8 mouse cellular contexts compared by ENCODE assay signal in the genomic region with DNA sequence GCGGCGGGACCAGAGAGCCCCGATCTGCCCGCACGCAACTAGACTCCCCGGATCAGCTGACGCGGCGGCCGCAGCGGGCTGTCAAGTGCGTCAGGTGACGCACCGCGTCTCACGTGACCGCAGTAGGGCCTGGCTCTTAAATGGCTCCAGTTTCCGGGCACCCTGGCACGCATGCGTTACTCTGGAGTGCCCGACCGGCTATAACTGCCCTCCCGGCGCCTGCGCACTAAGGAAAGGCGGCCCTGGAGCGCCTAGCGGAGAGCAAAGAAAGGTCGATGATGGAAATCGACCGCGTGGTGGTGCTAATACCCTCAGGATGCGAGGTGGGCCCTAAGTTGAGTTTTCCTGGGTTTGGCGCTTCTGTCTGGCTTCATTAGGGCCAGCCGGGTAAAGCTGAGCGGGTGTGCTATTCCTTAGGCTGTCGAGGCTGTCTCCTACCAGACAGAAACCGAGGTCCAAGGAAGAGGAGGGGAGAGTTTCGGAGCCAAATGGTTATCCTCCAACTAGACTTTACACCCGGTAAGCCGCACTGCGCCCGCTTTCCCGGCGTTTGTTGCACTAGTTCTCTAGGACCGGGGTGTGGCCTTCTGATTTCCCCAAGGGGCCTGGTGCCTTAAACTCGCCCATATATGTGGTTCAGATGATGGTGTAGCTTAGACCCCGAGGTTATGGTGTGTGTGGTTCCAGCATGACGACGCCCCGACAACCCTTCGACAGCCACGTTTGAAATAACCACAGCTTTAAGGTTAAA. TPM values are rescaled to one million over a fixed set of nuclear protein-coding genes. Genes with fewer than 3 reads are reported as not detected.
DNase-seq lines count a peak whose midpoint lies in the region; ATAC-seq lines count a peak whose summit lies in the region.

A gene (minus strand): TSS at position 96 of the 751 bp plus-strand sequence.

- ATAC-seq in CD4-positive, CD25-positive, alpha-beta regulatory T cell, adult 4 months = peak; percentile 92
- ATAC-seq in heart, embryonic 14.5 days (ENCODE audit: insufficient number of reproducible peaks, insufficient read depth, low FRiP score, low read depth) = peak; percentile 98
- ATAC-seq in liver, embryonic 13.5 days (ENCODE audit: low read depth) = peak; percentile 99
- ATAC-seq in stomach, embryonic 16.5 days (ENCODE audit: insufficient read depth, low FRiP score) = peak; percentile 98

- no peaks in the 10 kb centered on the region for H3K9me3 ChIP-seq in heart, embryonic 14.5 days (ENCODE audit: control insufficient read depth, low read length)
- no peaks in the 10 kb centered on the region for H3K9me3 ChIP-seq in liver, embryonic 13.5 days (replicated peaks)
- no peaks in the 10 kb centered on the region for H3K9me3 ChIP-seq in stomach, embryonic 16.5 days (replicated peaks; ENCODE audit: control insufficient read depth, low read length)

- H3K4me1 ChIP-seq in heart, embryonic 14.5 days (ENCODE audit: control insufficient read depth in 2 of 2, insufficient read depth in 2 of 2, low read length in 2 of 2) = peaks cover 13 to 21% of the 10 kb centered on the region in 2 experiments; a peak in 3 of 4 replicates
- H3K4me1 ChIP-seq in liver, embryonic 13.5 days (replicated peaks) = peaks cover 50% of the 10 kb centered on the region
- H3K4me1 ChIP-seq in stomach, embryonic 16.5 days (ENCODE audit: control insufficient read depth, insufficient read depth, low read length) = peaks cover 15% of the 10 kb centered on the region

- peak within 1 kb of the TSS; percentile 90 to 96 for H3K4me3 ChIP-seq in heart, embryonic 14.5 days (ENCODE audit: control insufficient read depth in 1 of 2, insufficient read depth in 1 of 2, low read depth in 1 of 2, low read length in 2 of 2)
- H3K4me3 ChIP-seq in liver, embryonic 13.5 days (replicated peaks) = peak within 1 kb of the TSS; percentile 90
- H3K4me3 ChIP-seq in stomach, embryonic 16.5 days (replicated peaks; ENCODE audit: low read length) = peak within 1 kb of the TSS; percentile 80

- 3% methylated on average over 51 of the region's 53 CpGs for WGBS in heart, embryonic 14.5 days
- 3% methylated on average over 52 of the region's 53 CpGs for WGBS in liver, embryonic 13.5 days (ENCODE audit: insufficient replicate concordance)
- WGBS in stomach, embryonic 16.5 days = 2% methylated on average over 53 of the region's 53 CpGs

- H3K27me3 ChIP-seq in heart, embryonic 14.5 days (ENCODE audit: control insufficient read depth, insufficient read depth, low read length) = no peaks in the 10 kb centered on the region
- no peaks in the 10 kb centered on the region for H3K27me3 ChIP-seq in liver, embryonic 13.5 days
- no peaks in the 10 kb centered on the region for H3K27me3 ChIP-seq in stomach, embryonic 16.5 days (ENCODE audit: control insufficient read depth, insufficient read depth, low read length)

- peaks cover 12% of the 10 kb centered on the region for H3K36me3 ChIP-seq in heart, embryonic 14.5 days (ENCODE audit: control insufficient read depth, insufficient read depth, low read length)
- 0 out of 2 replicates have a peak, but pooled peaks cover 4% of the 10 kb centered on the region for H3K36me3 ChIP-seq in liver, embryonic 13.5 days
- no peaks in the 10 kb centered on the region for H3K36me3 ChIP-seq in stomach, embryonic 16.5 days (ENCODE audit: control insufficient read depth, insufficient read depth, low read length)

- peak; percentile 99 for DNase-seq in c-Kit-negative CD71-positive TER-119-positive erythroid progenitor cells, embryonic 14.5 days (ENCODE audit: low read depth, low spot score)
- DNase-seq in fibroblast of lung, adult 2 months (ENCODE audit: low read depth) = peak; percentile 99
- DNase-seq in kidney, postnatal 14 days = peak; percentile 100
- DNase-seq in liver, embryonic 13.5 days = peak; percentile 99
- peak; percentile 99 for DNase-seq in neural tube, embryonic 10.5 days (ENCODE audit: extremely low spot score, low spot score)

- H3K4me2 ChIP-seq in heart, embryonic 14.5 days (ENCODE audit: low read length) = peak within 1 kb of the TSS; percentile 89
- H3K4me2 ChIP-seq in liver, embryonic 13.5 days = peak within 1 kb of the TSS; percentile 89
- H3K4me2 ChIP-seq in stomach, embryonic 16.5 days (ENCODE audit: low read depth, low read length) = peak within 1 kb of the TSS; percentile 87

- H3K27ac ChIP-seq in heart, embryonic 14.5 days (replicated peaks in 1 of 2; ENCODE audit: control insufficient read depth in 1 of 2, insufficient read depth in 1 of 2, low read depth in 2 of 2, low read length in 2 of 2) = peak within 1 kb of the TSS; percentile 63 to 82
- H3K27ac ChIP-seq in liver, embryonic 13.5 days = peak within 1 kb of the TSS; percentile 91
- peak within 1 kb of the TSS; percentile 72 for H3K27ac ChIP-seq in stomach, embryonic 16.5 days (ENCODE audit: low read length)

- peak within 1 kb of the TSS; percentile 93 for H3K9ac ChIP-seq in heart, embryonic 14.5 days (ENCODE audit: low read length)
- peak within 1 kb of the TSS; percentile 96 for H3K9ac ChIP-seq in liver, embryonic 13.5 days
- peak within 1 kb of the TSS; percentile 93 for H3K9ac ChIP-seq in stomach, embryonic 16.5 days (ENCODE audit: low read length)

RNA-seq across cellular contexts. Expression of the gene that starts here (rescaled TPM):
- polyA plus RNA-seq in CD4-positive, CD25-positive, alpha-beta regulatory T cell, adult 4 months (2017; shearing (Covaris generic)) = 10 to 100 TPM; 33.7 to 36.8 TPM
- 59.1 and 64.5 TPM in 2 replicates for polyA plus RNA-seq in heart, embryonic 14.5 days (2014; fragmentation: Nextera tagmentation; extraction: Ambion mirVana)
- polyA plus RNA-seq in liver, embryonic 13.5 days (2015; fragmentation: Nextera tagmentation; extraction: Ambion mirVana) = 49.4 and 52.7 TPM in 2 replicates
- polyA plus RNA-seq in stomach, embryonic 16.5 days (2015; fragmentation: Nextera tagmentation; extraction: Ambion mirVana) = 83.5 and 90.6 TPM in 2 replicates

Comparison
In these comparisons a context has a peak if more than half of its experiments do, and no peak if none do; other contexts are left out.
1. Peak in every context shown above with its lines: DNase-seq, ATAC-seq, H3K4me3 ChIP-seq and H3K27ac ChIP-seq.